Mouse (Mus musculus) 3134 (cell line): ENCODE data around the gene Nup98.

Source experiments
- DNase-seq: peaks from one replicate; pipeline ENCODE4 v3.0.0-alpha.2; 2011; ENCODE audit warnings: low spot score; ENCODE audit not compliant: insufficient read length; ENCODE audit errors: extremely low read depth

Nup98 gene

GRCm38 (mm10) chr7:102137464-102137863, 72.5 kb downstream of the Nup98 start:
- DNase-seq, result no peak

- DNase-seq, result no peak
Observed at GRCm38 (mm10) chr7:102132395-102132794, 77.6 kb downstream of the Nup98 start.

- DNase-seq, result no peak
Observed at GRCm38 (mm10) chr7:102120326-102120725, 89.7 kb downstream of the Nup98 start.

- no peak for DNase-seq
Observed at GRCm38 (mm10) chr7:102117382-102117781, 92.6 kb downstream of the Nup98 start.

GRCm38 (mm10) chr7:102116579-102117331, 93.2 kb downstream of the Nup98 start, which contains the start of gene Chrna10:
TSS of gene Chrna10 (minus strand) at chr7:102116828.
- no peak for DNase-seq

GRCm38 (mm10) chr7:102113151-102113729, 96.7 kb downstream of the Nup98 start:
- no peak for DNase-seq

GRCm38 (mm10) chr7:102109746-102110145, 100.2 kb downstream of the Nup98 start:
- DNase-seq, result no peak

- DNase-seq, result no peak
Observed at GRCm38 (mm10) chr7:102109171-102109570, 100.8 kb downstream of the Nup98 start, which contains the start of gene Art5. TSS of gene Art5 (minus strand) at chr7:102109489.

GRCm38 (mm10) chr7:102108206-102108605, 101.8 kb downstream of the Nup98 start:
- no peak for DNase-seq

- no peak for DNase-seq
Observed at GRCm38 (mm10) chr7:102106700-102107141, 103.3 kb downstream of the Nup98 start.

GRCm38 (mm10) chr7:102104126-102104525, 105.8 kb downstream of the Nup98 start:
- no peak for DNase-seq

GRCm38 (mm10) chr7:102103555-102103954, 106.4 kb downstream of the Nup98 start:
- no peak for DNase-seq

GRCm38 (mm10) chr7:102102696-102103095, 107.3 kb downstream of the Nup98 start:
- DNase-seq, result peak; percentile 33

GRCm38 (mm10) chr7:102102241-102102640, 107.7 kb downstream of the Nup98 start:
- no peak for DNase-seq

GRCm38 (mm10) chr7:102101487-102101886, 108.5 kb downstream of the Nup98 start, which contains the start of gene Art1:
TSS of gene Art1 (plus strand) at chr7:102101743.
- DNase-seq, result no peak

GRCm38 (mm10) chr7:102100868-102101267, 109.1 kb downstream of the Nup98 start:
- DNase-seq, result no peak

GRCm38 (mm10) chr7:102099760-102100661, 110.0 kb downstream of the Nup98 start:
- DNase-seq, result no peak

GRCm38 (mm10) chr7:102087336-102087735, 122.6 kb downstream of the Nup98 start:
- no peak for DNase-seq

- DNase-seq, result no peak
Observed at GRCm38 (mm10) chr7:102084041-102084696, 125.8 kb downstream of the Nup98 start.

GRCm38 (mm10) chr7:102082816-102083215, 127.2 kb downstream of the Nup98 start, which contains the start of gene Trpc2:
TSS of gene Trpc2 (plus strand) at chr7:102083116.
- DNase-seq, result no peak
